Comparison of ENCODE assay signal across 8 mouse cellular contexts in genomic region chr19:44292483-44292882, GRCm38 (mm10). TPM values are rescaled to one million over a fixed set of nuclear protein-coding genes. Genes with fewer than 3 reads are reported as not detected.
DNase-seq lines count a peak whose midpoint lies in the region; ATAC-seq and TF ChIP-seq lines count a peak whose summit lies in the region.

No protein-coding gene starts in this region.

- peak overlapping the region; percentile 91 for H3K4me3 ChIP-seq in heart, embryonic 10.5 days
- peak overlapping the region; percentile 98 for H3K4me3 ChIP-seq in E14TG2a.4 (replicated peaks; ENCODE audit: low read length)
- peak overlapping the region; percentile 76 for H3K4me3 ChIP-seq in forebrain, embryonic 10.5 days
- peak overlapping the region; percentile 82 for H3K4me3 ChIP-seq in liver, embryonic 12.5 days

- peak overlapping the region; percentile 93 for H3K4me2 ChIP-seq in liver, embryonic 12.5 days

- peaks cover 60% of the 10 kb centered on the region for H3K4me1 ChIP-seq in heart, embryonic 10.5 days
- peaks cover 75% of the 10 kb centered on the region for H3K4me1 ChIP-seq in E14TG2a.4 (replicated peaks; ENCODE audit: low read depth, low read length)
- peaks cover 70% of the 10 kb centered on the region for H3K4me1 ChIP-seq in forebrain, embryonic 10.5 days
- H3K4me1 ChIP-seq in liver, embryonic 12.5 days = peaks cover 79% of the 10 kb centered on the region

- ATAC-seq in liver, embryonic 12.5 days = no peak

- no peaks in the 10 kb centered on the region for H3K27me3 ChIP-seq in heart, embryonic 10.5 days (ENCODE audit: insufficient read depth, poor library complexity, severe bottlenecking)
- no peaks in the 10 kb centered on the region for H3K27me3 ChIP-seq in E14TG2a.4 (ENCODE audit: insufficient read depth, low read length)
- no peaks in the 10 kb centered on the region for H3K27me3 ChIP-seq in forebrain, embryonic 10.5 days (ENCODE audit: poor library complexity, severe bottlenecking)
- no peaks in the 10 kb centered on the region for H3K27me3 ChIP-seq in liver, embryonic 12.5 days (replicated peaks)

- H3K27ac ChIP-seq in heart, embryonic 10.5 days = peak overlapping the region; percentile 96
- peak overlapping the region; percentile 97 for H3K27ac ChIP-seq in forebrain, embryonic 10.5 days
- peak overlapping the region; percentile 94 for H3K27ac ChIP-seq in liver, embryonic 12.5 days

- intact Hi-C loops in left cerebral cortex, postnatal 36 days (cut with DNase I) = no loop called here

- no peaks in the 10 kb centered on the region for H3K9me3 ChIP-seq in heart, embryonic 10.5 days
- no peaks in the 10 kb centered on the region for H3K9me3 ChIP-seq in E14TG2a.4 (ENCODE audit: low read length)
- no peaks in the 10 kb centered on the region for H3K9me3 ChIP-seq in forebrain, embryonic 10.5 days
- H3K9me3 ChIP-seq in liver, embryonic 12.5 days (replicated peaks) = no peaks in the 10 kb centered on the region

- WGBS in heart, embryonic 10.5 days = 34% methylated on average over 3 of the region's 3 CpGs
- WGBS in forebrain, embryonic 10.5 days = 61% methylated on average over 3 of the region's 3 CpGs
- WGBS in liver, embryonic 12.5 days (ENCODE audit: insufficient replicate concordance) = 14% methylated on average over 3 of the region's 3 CpGs

- no peak for TF ChIP-seq CTCF in E14TG2a.4 (conservative IDR thresholded peaks at IDR 0.05; ENCODE audit: low read length)

- DNase-seq in heart, embryonic 10.5 days (ENCODE audit: low spot score) = no peak
- no peak for DNase-seq in heart, adult 8-10 months (ENCODE audit: low spot score)
- no peak for DNase-seq in forebrain, embryonic 10.5 days (ENCODE audit: extremely low spot score, low spot score)
- DNase-seq in right cerebral cortex, adult 2 months (ENCODE audit: low spot score in 2 of 2) = no peak
- DNase-seq in left cerebral cortex, postnatal 36 days (ENCODE audit: low spot score in 2 of 2) = no peak
- DNase-seq in gastrocnemius, postnatal 10 days = no peak

- peaks cover 26% of the 10 kb centered on the region for H3K36me3 ChIP-seq in heart, embryonic 10.5 days
- peaks cover 28% of the 10 kb centered on the region for H3K36me3 ChIP-seq in E14TG2a.4 (ENCODE audit: insufficient read depth, low read length)
- peaks cover 28% of the 10 kb centered on the region for H3K36me3 ChIP-seq in forebrain, embryonic 10.5 days (replicated peaks)
- peaks cover 27% of the 10 kb centered on the region for H3K36me3 ChIP-seq in liver, embryonic 12.5 days

- peak overlapping the region; percentile 75 for H3K9ac ChIP-seq in liver, embryonic 12.5 days

RNA-seq across cellular contexts. Expression of gene Scd2, which starts 1.0 kb away (rescaled TPM):
- 195 and 207 TPM in 2 replicates for polyA plus RNA-seq in heart, embryonic 10.5 days (2016; fragmentation: Nextera tagmentation; extraction: Ambion mirVana)
- 10 to 100 TPM in 1 of 4 experiments, 1 to 10 TPM in 3; 7.5 to 10.2 (median 9.4) TPM for total RNA-seq in heart, adult 8-10 months (2022)
- polyA plus RNA-seq in forebrain, embryonic 10.5 days (2016; fragmentation: Nextera tagmentation; extraction: Ambion mirVana) = 369 and 403 TPM in 2 replicates
- 136 and 148 TPM in 2 replicates for polyA plus RNA-seq in liver, embryonic 12.5 days (2016; fragmentation: Nextera tagmentation; extraction: Ambion mirVana)
- 100 to 1,000 TPM; 590 to 647 TPM for total RNA-seq in left cerebral cortex, postnatal 36 days (2021)
- total RNA-seq in gastrocnemius, postnatal 10 days (2021) = 10 to 100 TPM; 55.2 to 56.7 TPM

RNA-seq across cellular contexts. Expression of gene Scd4, which starts 40.4 kb away (rescaled TPM):
- polyA plus RNA-seq in heart, embryonic 10.5 days (2016; fragmentation: Nextera tagmentation; extraction: Ambion mirVana) = 0.06 and 0.16 TPM in 2 replicates
- 1 to 10 TPM; 2.6 to 5.1 (median 3.1) TPM for total RNA-seq in heart, adult 8-10 months (2022)
- 0.06 TPM in 1 of 2 replicates, not detected in the other for polyA plus RNA-seq in forebrain, embryonic 10.5 days (2016; fragmentation: Nextera tagmentation; extraction: Ambion mirVana)
- 0.04 TPM in 1 of 2 replicates, not detected in the other for polyA plus RNA-seq in liver, embryonic 12.5 days (2016; fragmentation: Nextera tagmentation; extraction: Ambion mirVana)
- total RNA-seq in left cerebral cortex, postnatal 36 days (2021) = 1 to 10 TPM; 2.2 to 3.1 TPM
- under 1 TPM; 0.33 to 0.61 TPM for total RNA-seq in gastrocnemius, postnatal 10 days (2021)

Comparison
In these comparisons a context has a peak if more than half of its experiments do, and no peak if none do; other contexts are left out.
1. RNA of gene Scd2, which starts 1.0 kb away (total RNA-seq): 590 to 647 TPM in left cerebral cortex, postnatal 36 days; 55.2 to 56.7 TPM in gastrocnemius, postnatal 10 days and 7.5 to 10.2 TPM in heart, adult 8-10 months; every median in the first group is over 10 times any median in the second.
2. Peak in every context shown above with its lines, with median percentiles within 50 percentile points of each other: H3K27ac ChIP-seq and H3K4me3 ChIP-seq.